Mouse (Mus musculus) spleen, adult 12 weeks (tissue): ENCODE data around the gene Gna11.

Experiments
- DNase-seq: peaks from one replicate; pipeline ENCODE4 v3.0.0; 2022; ENCODE audit warnings: low spot score

The Gna11 gene

DNA sequence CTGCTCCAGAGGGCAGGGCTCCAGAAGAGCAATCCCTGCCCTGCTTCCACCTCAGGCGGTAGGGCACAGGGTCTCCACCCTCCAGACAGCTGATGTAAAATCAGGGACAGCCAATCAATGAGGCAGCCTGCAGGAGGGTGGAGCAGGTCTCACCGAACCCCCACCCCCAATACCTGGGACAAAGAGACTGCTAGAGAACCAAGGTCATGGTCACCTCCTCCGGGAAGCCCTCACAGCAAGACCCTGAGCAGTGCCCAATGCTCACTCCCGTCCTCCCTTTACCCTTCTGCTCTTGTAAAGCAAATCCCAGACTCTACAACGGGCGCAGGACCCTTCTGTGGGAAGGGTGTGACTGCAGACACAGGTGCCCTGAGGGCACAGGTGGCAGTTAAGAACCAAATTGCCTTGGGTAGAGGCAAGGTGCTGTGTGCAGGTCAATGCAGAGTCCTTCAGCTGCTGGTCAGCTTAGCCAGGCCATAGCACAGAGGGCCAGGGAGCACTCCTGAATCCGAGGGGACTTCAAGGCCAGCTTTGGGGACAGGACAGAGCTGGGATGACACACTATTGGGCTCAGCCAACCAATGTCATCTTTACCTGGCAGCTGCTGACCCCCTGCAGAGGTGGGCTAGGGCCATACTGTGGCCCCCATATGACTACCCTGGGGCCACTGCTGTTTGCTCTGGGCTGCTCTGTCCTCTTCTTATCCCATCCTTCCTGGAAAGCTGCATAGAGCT is 2.1 kb downstream of the Gna11 start:
- DNase-seq = no peak

DNA sequence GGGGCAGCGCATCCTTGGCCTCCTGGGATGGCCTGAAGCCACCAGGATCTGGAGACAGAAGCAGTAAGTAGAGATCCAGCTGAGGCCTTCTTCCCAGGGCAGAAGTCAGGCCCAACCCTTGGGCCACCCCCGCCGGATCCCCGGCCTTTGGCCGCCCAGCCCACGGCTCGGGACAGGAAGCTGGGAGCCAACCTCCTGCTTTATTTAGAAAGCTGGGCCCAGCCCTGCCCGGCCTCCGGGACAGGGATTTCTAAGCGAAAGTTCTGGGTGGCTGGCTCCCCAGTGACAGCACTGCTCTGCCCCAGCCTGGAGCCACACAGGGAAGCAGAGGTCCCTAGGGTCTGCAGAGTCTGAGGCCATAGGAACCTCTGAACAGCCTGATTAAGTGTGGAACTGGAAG is 3.2 kb downstream of the Gna11 start:
- DNase-seq = no peak

DNA sequence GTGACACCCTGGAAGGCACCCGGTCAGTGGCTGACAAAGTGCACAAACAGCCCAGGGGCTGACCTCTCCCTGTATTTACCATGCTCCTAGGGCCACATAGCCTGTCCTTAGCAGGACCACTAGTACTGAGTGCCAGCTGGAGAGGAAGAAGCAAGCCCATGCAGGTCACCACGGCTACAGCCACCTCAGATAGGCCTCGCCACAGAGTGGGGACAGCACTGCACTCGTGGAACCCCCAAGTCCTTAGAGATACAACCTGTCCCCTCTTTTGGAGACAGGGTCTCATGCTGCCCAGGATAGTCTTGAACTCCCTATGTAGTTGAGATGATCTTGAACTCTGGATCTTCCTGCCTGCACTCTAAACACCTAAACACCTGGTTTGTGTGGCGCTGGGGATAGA is 3.6 kb downstream of the Gna11 start:
- DNase-seq = no peak

DNA sequence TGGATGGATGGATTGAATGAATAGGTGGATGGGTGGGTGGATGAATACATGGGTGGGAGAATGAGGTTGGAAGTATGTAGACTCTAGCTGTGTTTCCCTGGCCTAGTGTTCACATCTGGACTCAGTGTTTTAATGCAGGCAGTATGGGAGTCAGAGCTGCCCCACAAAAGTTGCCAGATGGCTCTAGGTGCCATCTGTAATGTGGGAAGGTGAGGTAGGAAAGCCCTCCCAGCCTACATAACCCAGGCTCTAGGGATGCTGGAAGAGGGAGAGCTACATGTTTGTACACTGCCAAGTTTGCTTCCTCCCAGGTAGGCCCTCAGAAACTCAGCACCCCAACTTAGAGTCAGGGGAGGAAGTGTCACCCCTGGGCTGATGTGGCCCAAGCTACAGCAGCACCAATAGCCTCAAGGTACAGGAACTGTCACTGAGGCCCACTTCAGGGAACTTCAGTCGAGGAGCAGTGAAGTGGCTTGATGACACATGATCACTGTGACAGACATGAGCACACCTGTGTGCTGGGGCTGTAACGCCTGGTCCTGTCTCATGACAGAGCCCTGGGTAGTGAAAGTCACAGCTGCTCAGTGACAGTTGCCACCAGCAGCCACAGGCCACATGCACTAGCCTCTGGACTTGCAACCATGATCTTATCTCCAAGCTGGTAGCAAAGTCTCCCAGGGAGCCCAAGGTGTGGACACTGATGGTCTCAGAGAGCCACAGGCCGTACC is 6.5 kb downstream of the Gna11 start:
- DNase-seq = no peak

DNA sequence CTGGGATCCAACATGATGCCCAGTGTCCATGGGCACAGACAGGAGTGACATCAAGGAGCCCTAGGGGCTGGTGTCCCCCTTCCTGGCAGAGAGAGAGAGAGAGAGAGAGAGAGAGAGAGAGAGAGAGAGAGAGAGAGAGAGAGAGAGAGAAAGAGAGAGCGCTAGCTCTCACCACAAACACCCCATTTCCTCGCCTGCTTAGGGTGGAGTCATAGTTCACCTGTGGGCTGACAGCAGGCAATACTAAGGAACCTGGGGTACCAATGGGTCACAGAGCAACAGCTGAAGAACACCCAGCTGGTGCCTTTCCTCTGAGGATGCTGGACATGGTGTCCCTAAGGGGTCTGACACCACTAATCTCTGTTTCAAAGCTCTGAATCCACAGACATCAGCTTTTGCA is 7.6 kb downstream of the Gna11 start:
- no peak for DNase-seq

DNA sequence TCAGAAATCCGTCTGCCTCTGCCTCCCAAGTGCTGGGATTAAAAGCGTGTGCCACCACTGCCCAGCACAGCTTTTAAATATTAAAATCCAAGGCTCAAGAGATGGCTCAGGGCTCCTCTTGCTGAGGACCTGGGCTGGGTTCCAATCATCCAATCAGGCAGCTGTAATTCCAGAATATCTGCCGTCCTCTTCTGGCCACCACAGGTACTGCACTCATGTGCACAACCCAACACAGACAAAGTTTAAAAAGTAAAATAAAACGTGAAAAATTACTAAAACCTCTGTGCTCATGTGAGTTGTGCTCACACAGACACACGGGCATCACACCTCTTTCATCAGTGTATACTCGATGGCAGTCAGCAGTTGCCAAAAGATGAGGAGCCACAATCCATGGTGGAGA is 8.3 kb downstream of the Gna11 start:
- DNase-seq = no peak

DNA sequence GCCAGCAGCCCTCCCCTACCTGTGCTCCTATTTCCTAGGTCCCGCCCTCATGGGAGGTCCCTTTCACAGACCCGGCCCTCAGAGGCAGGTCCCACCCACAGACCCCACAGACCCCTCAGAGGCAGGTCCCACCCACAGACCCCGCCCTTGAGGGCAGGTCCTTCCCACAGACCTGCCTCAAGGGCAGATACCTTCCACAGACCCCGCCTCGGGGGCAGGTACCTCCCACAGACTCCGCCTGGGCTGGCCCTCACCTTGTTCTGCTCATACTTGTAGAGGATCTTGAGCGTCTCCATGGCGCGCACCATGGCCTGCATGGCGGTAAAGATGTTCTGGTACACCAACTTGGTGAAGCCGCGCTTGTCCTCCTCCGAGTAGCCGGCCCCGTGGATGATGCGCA is 10.2 kb downstream of the Gna11 start:
- no peak for DNase-seq

DNA sequence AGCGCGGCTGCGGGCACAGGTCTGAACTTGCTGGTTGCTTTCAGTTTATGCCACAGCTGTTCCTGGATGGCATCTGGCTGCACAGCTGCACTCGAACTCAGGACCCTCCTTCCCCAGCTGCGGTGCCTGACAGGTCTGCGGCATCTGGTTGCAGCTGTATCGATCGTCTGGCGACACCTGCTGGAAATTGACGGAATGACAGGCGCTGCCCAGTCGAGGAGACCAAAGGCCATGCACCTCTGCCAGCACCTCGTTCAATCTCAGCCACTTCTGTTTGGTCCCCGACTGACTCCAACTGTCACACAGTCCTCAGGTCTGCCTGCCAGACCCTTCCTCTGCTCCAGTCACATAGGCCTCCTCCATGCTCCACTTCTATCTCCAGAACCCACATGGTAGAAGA is 18.2 kb downstream of the Gna11 start:
- peak; percentile 76 for DNase-seq

DNA sequence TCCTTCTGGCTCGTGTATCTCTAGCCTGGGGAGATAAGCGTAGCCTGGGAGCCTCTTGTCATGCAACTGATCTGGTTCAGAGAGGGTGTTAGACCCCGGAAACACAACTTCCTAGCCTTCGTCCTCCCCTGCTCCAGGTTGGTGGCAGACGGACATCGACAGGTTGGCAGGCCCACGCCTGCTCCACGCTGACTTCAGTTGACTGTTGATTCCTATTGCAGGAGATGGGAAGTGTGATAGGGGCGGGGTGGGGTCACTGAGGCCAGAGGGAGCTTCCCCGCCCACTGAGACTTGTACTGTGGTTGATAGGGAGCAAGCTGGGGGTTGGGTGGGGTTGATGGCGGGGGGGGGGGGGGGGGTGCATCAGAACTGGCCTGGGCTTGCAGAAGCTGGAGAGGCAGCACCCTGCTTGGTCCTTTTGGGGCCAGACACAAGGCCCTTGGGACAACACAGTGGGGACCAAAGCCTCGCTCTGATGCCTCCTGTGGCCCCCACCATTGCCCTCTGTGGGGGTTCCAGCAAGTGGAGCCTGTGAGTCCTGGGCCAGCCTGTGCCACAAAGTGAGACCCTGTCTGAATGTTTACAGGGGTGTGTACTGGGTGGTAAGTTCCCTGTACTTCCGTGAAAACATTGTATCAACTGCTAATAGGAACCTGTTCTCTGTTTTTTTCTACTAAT is 19.8 kb downstream of the Gna11 start:
- DNase-seq = no peak

DNA sequence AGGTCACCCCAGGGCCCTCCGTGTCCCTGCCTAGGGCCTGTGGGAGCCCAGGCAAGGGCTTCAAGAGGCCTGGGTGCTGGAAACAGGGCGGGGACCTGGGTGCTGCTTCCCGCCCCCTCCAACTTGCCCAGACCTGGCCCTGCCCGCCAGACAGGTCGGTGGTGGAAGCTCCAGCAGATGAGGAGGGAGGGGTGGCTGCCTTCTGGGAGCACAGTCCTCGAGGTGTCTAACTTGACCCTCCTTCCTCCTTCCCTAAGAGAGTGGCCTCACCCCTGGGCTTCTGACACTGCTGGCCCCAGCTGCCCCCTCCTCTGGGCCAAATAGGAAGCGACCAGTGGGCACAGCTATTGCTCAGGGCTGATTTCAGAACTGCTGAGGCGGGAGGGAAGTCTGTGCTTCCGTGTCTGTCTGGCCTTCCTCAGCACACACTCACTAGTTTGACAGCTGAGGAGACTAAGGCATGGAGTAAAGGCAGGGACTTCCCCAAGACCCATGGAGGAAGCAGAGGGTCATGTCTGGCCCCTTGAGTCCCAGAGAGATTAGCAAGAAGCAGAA is 20.9 kb downstream of the Gna11 start, which contains the start of gene Gna15:
Gene Gna15, minus strand, starts transcription at position 175 of the 555 bp plus-strand sequence.
- DNase-seq = no peak

DNA sequence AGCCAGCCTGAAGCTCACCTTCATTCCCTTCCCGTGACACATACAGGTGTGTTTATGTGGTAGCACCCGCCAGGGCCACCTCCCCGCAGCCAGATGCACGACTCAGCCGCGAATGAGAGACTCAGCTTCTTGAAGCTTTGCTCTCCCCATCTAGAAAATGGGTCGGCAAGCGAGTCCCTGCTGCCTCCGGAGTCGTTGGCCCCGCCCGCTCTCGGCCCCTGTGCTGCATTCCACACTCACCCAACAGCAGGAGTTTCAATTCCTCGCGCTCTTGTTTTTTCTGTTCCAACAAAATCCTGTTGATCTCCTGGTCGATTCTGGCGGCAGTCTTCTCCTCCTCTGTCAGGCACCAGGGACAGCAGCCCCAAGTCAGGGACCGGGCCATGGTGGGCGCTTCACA is 21.4 kb downstream of the Gna11 start:
- no peak for DNase-seq

DNA sequence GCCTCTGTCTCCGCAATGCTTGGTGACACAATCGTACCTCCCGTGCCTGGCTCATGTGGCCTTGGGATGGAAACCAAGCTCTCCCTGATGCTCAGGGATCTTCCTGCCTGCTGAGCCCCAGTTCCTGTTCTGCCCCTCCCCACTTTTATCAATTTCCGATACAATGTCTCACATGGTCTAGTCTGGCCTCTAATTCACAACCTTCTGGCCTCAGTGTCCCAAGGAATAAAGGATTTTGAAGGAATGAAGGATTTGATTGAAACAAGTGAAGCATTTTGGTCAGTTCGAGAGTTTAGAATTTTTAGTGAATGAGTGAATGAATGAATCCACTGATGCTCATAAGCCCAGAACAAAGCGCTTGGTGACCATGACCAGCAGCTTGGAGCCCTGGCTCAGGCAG is 21.8 kb downstream of the Gna11 start:
- DNase-seq = no peak

DNA sequence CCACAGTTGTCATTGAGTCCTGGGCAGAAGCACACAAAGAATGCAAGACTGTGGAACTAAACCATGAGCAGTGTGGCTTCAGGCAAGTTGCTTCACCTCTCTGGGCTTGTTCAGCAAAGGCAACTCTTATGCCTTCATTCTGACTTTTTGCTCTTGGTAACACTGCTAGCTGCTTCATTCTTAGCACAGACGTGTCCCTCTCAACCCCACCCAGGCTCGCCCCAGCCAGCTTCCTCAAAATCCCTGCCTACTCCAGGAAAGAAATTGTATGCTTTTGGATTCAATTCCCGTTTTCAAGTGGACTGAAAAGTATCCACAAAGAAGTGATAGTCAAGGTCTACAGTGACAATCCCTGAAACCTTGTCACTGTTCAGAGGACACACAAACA is 25.0 kb downstream of the Gna11 start:
- no peak for DNase-seq

DNA sequence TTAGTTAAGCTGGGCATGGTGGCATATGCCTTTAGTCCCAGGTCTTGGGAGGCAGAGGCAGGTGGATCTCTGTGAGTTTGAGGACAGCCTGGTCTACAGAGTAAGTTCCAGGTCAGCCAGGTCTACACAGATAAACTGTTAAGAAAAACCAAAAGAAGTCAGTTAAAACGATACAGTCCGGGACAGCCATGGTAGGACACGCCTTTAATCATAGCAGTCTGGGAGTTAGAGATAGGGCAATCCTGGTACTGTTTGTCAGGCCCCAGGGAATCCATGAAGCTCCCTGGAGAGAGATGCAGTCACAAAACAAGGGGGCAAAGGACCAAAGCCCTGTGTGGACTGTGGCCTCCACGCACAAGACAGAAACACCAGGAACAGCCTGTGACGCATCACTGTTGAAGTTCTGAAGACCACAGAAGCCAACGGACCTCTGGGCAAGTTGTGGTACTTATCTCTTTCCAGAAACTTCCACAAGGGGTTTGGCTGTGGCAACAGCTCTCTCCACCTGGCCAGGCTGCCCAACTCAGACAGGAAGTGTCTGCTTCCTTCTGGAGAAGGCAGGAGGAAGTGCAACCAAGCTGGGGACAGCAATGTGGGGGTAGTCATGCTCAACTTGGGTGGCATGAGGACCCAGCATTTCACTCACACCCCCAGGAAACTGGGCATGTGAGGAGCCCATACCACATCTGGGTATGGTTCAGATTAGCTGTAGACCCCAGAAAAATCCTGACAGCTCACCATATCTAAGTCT is 25.6 kb downstream of the Gna11 start:
- DNase-seq = no peak

DNA sequence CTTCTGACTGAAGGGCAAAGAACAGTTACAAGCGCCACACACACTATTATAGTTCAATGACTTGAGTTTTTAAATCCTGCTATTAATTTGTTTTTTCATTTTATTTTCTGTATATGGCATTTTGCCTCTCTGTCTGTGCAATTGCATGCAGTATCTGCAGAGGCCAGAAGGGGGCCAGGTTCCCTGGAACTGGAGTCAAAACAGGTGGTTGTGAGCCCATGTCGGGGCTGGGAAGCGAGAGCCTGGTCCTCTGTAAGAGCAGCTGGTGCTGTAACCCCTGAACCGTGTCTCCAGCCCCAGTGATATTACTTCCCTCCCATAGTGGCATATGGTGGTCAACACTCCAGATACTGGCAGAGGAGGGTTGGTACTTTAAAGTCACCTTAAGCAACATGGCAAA is 26.4 kb downstream of the Gna11 start:
- DNase-seq = peak; percentile 65

DNA sequence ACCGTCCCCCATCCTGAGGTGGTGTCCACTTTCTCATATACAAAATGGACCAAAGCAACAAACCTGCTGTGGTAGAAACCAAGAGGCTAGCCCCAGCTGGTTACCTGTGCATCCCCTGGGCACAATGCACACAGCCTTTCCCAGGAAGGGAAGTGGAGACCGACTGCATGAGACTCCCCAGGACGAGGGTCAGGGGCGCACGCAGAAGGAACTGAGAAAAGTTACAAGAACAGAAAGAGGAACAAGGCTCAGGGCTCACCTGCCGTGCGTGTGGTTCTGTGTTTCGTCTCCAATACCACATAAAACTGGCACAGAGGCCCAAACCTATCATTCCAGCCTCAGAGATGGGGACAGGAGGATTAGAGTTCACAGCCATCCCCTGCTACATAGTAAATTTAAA is 27.8 kb downstream of the Gna11 start:
- DNase-seq = no peak

DNA sequence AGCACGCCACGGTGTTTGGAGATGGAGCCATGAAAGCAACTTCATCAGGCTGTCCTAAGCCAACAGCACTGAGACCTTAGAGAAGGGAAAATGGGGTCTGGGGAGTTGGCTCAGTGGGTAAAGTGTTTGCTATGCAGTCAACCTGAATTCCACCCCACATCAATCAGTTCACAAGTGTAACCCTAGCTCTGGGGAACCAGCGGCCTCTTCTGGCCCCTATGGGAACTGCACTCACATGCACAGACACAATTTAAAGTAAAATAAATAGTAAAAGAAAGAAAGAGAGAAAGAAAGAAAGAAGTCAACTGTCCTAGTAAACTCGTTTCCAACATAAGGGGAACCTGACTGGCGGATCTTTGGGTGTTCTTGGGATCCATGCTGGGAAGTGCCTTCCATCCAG is 31.2 kb downstream of the Gna11 start:
- DNase-seq = no peak

DNA sequence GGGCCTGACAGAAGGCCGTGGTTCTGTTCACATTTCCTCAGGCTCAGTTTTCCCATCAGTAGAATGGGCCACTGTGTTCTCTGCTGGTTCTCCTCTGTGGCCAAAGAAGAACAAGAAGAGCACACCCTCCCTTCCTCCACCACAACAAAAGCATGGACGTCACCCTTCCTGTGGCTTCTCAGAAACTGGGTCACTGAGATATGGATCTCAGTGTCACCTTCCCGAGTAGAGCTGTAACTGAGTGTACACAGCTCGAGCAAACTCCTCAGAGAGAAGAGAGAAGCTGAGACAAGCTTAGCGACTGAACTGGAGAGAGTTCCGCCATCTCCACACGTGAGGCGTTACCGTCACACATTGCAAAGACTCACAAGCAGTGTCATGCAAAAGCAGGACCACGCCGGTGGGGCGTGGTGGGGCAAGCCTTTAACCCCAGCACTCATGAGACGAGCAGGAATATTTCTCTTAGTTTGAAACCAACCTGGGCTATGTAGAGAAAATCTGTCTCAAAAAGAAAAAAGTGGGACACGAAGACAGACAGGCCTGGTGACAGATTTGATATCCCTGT is 34.7 kb downstream of the Gna11 start:
- DNase-seq = no peak

DNA sequence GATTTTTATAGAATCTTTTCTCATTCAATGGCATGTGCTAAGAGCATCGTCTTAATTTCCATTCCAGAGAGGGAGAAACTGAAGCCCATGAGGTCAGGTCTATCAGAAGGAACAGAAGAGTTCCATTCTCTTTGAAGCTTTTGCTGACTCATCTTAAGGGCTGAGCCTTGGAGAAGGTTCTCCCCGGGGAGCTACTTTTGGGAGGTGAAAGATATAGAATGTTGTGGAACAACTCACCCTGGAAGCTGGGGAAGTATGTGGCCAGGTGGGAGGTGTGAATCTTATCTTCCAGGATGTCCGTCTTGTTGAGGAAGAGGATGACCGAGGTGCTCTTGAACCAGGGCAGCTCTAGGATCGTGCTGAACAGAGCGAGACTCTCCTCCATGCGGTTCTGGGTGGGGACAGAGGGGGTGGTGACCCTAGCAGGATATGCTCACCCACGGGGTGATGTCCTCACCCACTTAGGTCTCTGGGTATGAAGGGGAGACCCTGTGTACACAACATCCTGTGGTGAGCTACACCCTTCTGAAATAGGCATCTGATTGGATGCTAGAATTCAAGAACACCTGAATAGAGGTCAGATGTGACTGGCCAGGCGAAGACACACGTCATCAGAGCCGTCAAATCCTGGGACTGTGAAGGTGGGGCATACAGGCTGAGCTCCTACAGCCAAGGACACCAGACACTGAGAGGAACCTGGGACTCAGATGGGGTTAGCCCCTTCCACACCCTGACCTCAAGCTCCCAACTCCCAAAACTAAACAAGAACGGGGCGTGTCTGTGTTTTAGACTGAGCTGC is 37.1 kb downstream of the Gna11 start:
- no peak for DNase-seq

DNA sequence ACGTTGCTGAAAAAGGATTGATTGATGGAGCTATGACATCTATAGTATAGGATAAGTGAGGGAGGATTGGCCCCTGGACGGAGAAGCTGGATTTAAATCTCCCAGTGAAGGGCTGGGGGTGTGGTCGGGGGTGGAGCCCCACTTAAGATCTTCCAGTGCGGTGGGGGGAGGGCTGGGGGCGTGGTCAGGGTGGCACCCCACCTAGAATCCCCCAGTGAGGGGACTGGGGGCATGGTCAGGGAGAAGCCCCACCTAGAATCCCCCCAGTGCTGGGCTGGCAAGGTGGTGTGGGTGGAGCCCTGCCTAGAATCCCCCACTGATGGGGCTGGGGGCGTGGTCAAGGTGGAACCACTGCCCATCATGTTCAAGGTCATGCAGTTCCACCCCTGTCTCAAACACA is 37.9 kb downstream of the Gna11 start:
- DNase-seq = no peak
